Mouse (Mus musculus) midbrain, embryonic 16.5 days (tissue): ENCODE measurements at regions not wholly inside any gene's neighbourhood (a gene's known extent, or its start where the extent isn't known, plus 50 kb on each side); places are given as distances from the start of the nearest gene placed in this dataset.

Source experiments
- ATAC-seq: fragments of 200-750 bp; cut with Nextera tagmentation; 2 replicates; pipeline ENCODE4 v1.8.0; 2017; ENCODE audit warnings: moderate TSS enrichment
- H3K27ac ChIP-seq: fragments of 300-500 bp; sonication (generic); 2 replicates; pipeline ENCODE4 v1.5.1; 2014; ENCODE audit warnings: mild to moderate bottlenecking, low read length, mixed read lengths
- H3K27me3 ChIP-seq: fragments of 300-500 bp; sonication (generic); 2 replicates; pipeline ENCODE4 v1.6.1; 2014; ENCODE audit warnings: low read depth, low read length, mixed read lengths; ENCODE audit not compliant: control insufficient read depth, insufficient read depth
- H3K36me3 ChIP-seq: fragments of 300-500 bp; sonication (generic); 2 replicates; pipeline ENCODE4 v1.6.1; 2014; ENCODE audit warnings: mild to moderate bottlenecking, low read length, moderate library complexity, mixed read lengths; ENCODE audit not compliant: control insufficient read depth, insufficient read depth
- H3K4me1 ChIP-seq: fragments of 300-500 bp; sonication (generic); 2 replicates; pipeline ENCODE4 v1.6.1; 2014; ENCODE audit warnings: mild to moderate bottlenecking, low read length, mixed read lengths; ENCODE audit not compliant: control insufficient read depth, insufficient read depth
- H3K4me2 ChIP-seq: fragments of 300-500 bp; sonication (generic); 2 replicates; pipeline ENCODE4 v1.6.1; 2014; ENCODE audit warnings: mild to moderate bottlenecking, low read length, mixed read lengths
- H3K4me3 ChIP-seq: fragments of 300-500 bp; sonication (generic); 2 replicates; pipeline ENCODE4 v1.5.1; 2014; ENCODE audit warnings: low read depth, mild to moderate bottlenecking, low read length, moderate library complexity, mixed read lengths
- H3K9ac ChIP-seq: fragments of 300-500 bp; sonication (generic); 2 replicates; pipeline ENCODE4 v1.6.1; 2014; ENCODE audit warnings: low read depth, low read length, mixed read lengths
- H3K9me3 ChIP-seq: fragments of 300-500 bp; sonication (generic); replicated peaks from 2 replicates; pipeline ENCODE4 v1.6.1; 2014; ENCODE audit warnings: mild to moderate bottlenecking, low read length, mixed read lengths; ENCODE audit not compliant: control insufficient read depth, poor library complexity, severe bottlenecking
- WGBS: fragments of 180-500 bp; shearing (Covaris S2); extraction: QIAGEN DNeasy Blood & Tissue Kit; methylation state at CpG from one replicate; pipeline ENCODE4 v1.1.7; 2014; 5-methylcytosine and 5-hydroxymethylcytosine counted together

DNA sequence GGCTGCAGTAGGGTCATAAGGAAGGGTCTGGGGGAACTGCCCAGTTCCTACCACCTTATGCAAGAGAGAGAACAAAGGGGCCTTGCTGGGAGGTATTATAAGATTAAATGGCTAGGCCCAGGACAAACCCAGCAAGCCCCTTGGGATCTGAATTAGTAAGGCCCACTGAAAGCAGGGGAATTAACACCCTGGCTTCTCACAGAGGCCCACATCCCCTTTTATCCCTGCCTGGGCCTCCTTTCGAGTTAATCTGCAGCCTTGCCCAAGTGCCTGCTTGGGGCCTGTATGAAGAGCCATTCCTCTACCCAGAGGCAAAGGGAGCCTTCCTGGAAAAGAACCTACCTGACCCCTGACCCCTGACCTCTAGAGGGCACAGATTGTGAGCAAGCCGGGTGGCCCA is 98.2 kb downstream of the Vegfa start:
- ATAC-seq: no peak
- Histone ChIP-seq H3K27me3 (no peaks in the 10 kb centered on the region), H3K9me3 (no peaks in the 10 kb centered on the region), H3K9ac (no peak overlapping the region), H3K4me3 (no peak overlapping the region), H3K27ac (no peak overlapping the region), H3K36me3 (no peaks in the 10 kb centered on the region), H3K4me2 (no peak overlapping the region), H3K4me1 (0 out of 2 replicates have a peak, but pooled peaks cover 2% of the 10 kb centered on the region)
- WGBS: 11% methylated on average over 2 of the region's 2 CpGs

DNA sequence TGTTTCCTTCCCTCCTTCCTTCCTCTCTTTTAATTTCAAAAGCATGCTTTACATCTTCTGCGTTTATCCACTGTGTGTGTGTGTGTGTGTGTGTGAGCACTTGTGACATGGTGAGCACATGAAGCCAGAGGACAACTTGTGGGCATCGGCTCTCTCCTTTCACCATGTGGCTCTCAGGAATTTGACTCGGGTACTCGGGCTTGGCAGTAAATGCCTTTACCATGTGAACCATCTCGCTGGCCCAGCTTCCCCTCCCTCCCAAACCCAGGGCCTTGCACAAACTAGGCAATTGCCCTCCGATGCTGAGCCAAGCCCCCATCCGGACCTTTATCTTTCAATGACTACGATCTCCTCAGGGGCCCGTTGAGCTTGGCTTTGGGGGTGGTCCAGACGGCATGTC is 99.1 kb downstream of the Vegfa start:
- H3K4me1 ChIP-seq: 0 out of 2 replicates have a peak, but pooled peaks cover 2% of the 10 kb centered on the region
- H3K36me3 ChIP-seq: no peaks in the 10 kb centered on the region
- no peak overlapping the region for H3K4me3 ChIP-seq
- 25% methylated on average over 10 of the region's 10 CpGs for WGBS
- H3K9me3 ChIP-seq: no peaks in the 10 kb centered on the region
- H3K27ac ChIP-seq: no peak overlapping the region
- no peak for ATAC-seq
- no peak overlapping the region for H3K9ac ChIP-seq
- no peaks in the 10 kb centered on the region for H3K27me3 ChIP-seq
- H3K4me2 ChIP-seq: no peak overlapping the region

DNA sequence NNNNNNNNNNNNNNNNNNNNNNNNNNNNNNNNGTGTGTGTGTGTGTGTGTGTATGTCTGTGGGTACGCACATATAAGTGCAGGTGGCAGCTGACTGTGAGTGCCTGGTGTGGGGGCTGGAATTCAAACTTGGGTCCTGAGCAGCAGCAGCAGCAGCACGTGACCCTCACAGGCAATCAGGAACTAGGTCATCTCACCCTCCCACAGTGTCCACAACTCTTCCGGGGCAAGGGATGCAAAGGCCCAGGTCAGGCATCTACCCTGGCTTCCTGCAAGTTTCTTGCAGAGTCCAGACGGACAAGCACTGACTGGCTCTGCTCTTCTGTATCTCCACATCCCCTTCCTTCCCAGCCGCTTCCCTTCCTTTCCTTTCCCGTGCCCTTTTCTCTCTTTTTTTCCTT is 99.6 kb downstream of the Vegfa start:
- Histone ChIP-seq H3K27ac (no peak overlapping the region), H3K9me3 (no peaks in the 10 kb centered on the region), H3K36me3 (no peaks in the 10 kb centered on the region), H3K4me3 (no peak overlapping the region), H3K9ac (no peak overlapping the region), H3K27me3 (no peaks in the 10 kb centered on the region), H3K4me2 (no peak overlapping the region), H3K4me1 (0 out of 2 replicates have a peak, but pooled peaks cover 2% of the 10 kb centered on the region)
- no peak for ATAC-seq
- 59% methylated on average over 6 of the region's 6 CpGs for WGBS

DNA sequence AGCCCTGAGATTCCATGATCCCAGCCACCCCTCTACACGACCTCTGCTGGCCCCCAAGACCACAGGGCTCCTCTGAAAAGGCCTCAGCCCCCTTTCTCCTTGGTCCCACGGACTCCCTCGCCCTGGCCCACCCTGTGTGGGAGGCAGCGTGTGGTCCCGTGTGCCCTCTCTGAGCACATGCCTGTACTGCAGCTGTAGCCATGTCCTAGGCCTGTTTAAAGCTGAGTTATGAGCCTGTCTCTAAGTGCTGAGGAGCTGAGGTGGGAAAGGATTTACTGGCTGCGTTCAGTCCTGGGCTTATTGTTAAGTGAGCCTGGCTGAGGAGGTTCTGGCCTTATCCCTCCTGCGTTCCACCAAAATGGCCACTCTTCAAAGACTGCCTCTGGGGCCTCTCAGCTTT is 102.6 kb downstream of the Vegfa start:
- no peak overlapping the region for H3K27ac ChIP-seq
- no peak overlapping the region for H3K4me3 ChIP-seq
- no peaks in the 10 kb centered on the region for H3K36me3 ChIP-seq
- ATAC-seq: no peak
- no peaks in the 10 kb centered on the region for H3K9me3 ChIP-seq
- 0 out of 2 replicates have a peak, but pooled peaks cover 2% of the 10 kb centered on the region for H3K4me1 ChIP-seq
- H3K27me3 ChIP-seq: no peaks in the 10 kb centered on the region
- WGBS: 70% methylated on average over 7 of the region's 7 CpGs
- H3K4me2 ChIP-seq: no peak overlapping the region
- no peak overlapping the region for H3K9ac ChIP-seq

DNA sequence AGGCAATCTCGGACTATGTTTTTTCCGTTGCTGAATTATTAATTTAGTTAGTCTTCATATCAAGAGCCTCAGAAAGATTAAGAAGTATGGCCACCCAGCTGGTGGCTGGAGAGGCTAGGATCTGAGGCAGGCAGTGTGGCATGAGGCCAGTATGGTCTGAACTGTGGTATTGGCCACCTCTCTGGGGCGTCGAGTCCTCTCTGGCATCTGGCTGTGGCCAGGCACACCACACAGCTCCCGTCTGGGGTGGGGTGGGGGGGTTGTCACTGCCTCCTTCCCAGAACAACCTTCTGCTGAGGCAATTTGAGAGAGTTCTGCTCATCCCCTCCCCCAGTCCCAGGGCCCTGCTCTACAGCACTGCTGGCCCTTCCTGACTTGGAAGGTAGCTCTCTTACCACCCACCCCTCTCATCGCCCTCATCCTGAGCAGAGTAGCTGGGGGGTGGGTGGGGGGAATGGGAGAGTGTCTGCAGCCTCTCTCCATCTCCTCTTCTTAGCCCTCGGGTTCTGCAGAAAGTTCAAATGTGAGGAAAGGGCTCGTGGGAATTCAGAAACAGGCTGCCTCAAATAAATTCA is 103.2 kb downstream of the Vegfa start:
- H3K4me2 ChIP-seq: no peak overlapping the region
- 68% methylated on average over 8 of the region's 8 CpGs for WGBS
- ATAC-seq: no peak
- H3K27ac ChIP-seq: no peak overlapping the region
- H3K27me3 ChIP-seq: no peaks in the 10 kb centered on the region
- H3K4me3 ChIP-seq: no peak overlapping the region
- H3K36me3 ChIP-seq: no peaks in the 10 kb centered on the region
- no peaks in the 10 kb centered on the region for H3K9me3 ChIP-seq
- H3K4me1 ChIP-seq: 0 out of 2 replicates have a peak, but pooled peaks cover 2% of the 10 kb centered on the region
- H3K9ac ChIP-seq: no peak overlapping the region; the same call in 1 of the 2 replicates

DNA sequence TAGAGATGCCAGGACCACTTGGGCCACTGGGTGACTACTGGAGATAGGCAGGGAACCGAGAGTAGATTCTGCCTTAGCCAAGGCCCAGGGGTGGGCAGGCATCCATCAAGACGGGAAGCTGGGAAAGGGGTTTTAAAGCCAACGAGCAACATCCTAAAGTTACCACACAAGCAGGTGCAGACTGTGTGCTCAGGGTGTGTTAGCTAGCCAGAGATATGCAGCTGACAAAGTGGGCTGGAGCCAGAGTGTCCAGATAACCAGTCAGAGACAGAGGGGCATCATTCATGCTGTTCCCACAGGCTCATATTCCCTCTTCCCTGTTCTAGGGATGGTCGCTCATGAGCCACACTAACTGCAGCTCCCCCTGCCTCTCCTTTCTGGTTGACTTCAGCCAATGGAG is 104.2 kb downstream of the Vegfa start:
- no peaks in the 10 kb centered on the region for H3K36me3 ChIP-seq
- H3K4me3 ChIP-seq: no peak overlapping the region
- no peak overlapping the region for H3K4me2 ChIP-seq
- no peak for ATAC-seq
- 76% methylated on average over 4 of the region's 4 CpGs for WGBS
- H3K9ac ChIP-seq: no peak overlapping the region
- no peak overlapping the region for H3K27ac ChIP-seq
- H3K27me3 ChIP-seq: no peaks in the 10 kb centered on the region
- no peaks in the 10 kb centered on the region for H3K4me1 ChIP-seq
- no peaks in the 10 kb centered on the region for H3K9me3 ChIP-seq

DNA sequence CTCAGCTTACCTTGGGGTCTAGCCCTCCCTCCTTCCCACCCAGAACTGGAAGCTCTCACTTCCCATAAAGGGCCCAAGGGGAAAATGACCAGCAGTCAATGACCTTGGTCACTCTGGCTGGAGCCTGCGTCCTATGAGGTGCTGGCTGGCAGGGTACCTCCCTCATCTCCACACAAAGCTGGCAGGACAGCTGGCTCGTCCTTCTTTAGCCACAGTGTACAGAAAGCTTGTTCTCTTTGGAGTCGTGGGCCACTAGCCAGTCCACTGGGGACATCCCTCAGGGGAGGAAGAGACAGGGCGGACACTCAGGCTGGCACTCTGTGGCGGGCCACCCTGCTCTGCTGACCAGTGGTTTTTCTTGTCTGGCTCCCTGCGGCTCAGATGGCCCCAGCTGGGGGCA is 106.3 kb downstream of the Vegfa start:
- no peak for ATAC-seq
- Histone ChIP-seq H3K4me3 (no peak overlapping the region), H3K9ac (no peak overlapping the region), H3K4me2 (no peak overlapping the region), H3K27me3 (no peaks in the 10 kb centered on the region), H3K36me3 (no peaks in the 10 kb centered on the region), H3K27ac (no peak overlapping the region), H3K4me1 (no peaks in the 10 kb centered on the region), H3K9me3 (no peaks in the 10 kb centered on the region)
- WGBS: 61% methylated on average over 6 of the region's 6 CpGs

DNA sequence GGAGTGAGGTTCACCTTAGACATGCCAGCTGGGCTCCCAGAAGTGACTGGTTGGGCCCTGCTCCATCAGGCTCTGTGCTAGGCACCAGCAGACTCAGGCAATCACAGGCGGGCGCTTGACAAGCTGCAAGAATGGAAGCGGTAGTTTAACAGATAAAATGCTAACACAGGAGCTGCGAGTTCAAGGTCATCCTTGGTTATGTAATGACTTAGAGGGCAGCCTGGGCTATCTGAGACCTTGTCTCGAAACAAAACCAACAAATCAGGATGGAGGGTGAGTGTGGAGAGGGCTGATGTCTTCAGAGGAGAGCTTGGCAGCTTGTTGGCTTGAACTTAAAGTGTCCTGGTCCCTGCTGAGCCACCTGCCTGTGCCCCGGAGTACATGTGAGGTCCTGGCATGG is 107.6 kb downstream of the Vegfa start:
- H3K9ac ChIP-seq: no peak overlapping the region
- no peak overlapping the region for H3K4me3 ChIP-seq
- no peaks in the 10 kb centered on the region for H3K4me1 ChIP-seq
- H3K27me3 ChIP-seq: no peaks in the 10 kb centered on the region
- H3K4me2 ChIP-seq: no peak overlapping the region
- WGBS: 93% methylated on average over 6 of the region's 6 CpGs
- no peaks in the 10 kb centered on the region for H3K9me3 ChIP-seq
- no peak for ATAC-seq
- H3K36me3 ChIP-seq: no peaks in the 10 kb centered on the region
- H3K27ac ChIP-seq: no peak overlapping the region

DNA sequence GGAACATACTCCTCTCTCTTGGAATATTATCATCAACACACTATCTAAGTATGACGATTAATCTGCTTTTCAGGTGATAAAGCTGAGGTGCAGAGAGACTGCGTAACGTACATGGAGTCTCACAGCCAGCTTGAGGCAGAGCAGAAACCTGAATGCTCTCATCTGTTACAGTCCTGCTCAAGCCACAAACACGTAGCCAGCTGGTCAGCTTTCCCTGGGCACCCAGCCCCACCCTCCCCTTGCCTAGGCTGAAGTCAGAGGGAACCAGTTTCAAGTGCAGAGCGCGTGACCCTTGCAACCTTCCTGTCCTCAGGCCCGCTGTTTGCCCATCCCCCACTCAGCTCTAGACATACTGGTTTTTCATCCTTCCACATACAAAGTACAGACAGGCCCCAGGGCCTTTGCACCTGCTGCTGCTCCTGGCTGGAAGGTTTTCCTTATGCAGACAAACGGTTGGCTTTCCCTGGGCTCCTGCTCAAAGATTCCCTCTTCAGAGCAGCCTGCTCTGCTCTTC is 108.9 kb downstream of the Vegfa start:
- Histone ChIP-seq H3K9me3 (no peaks in the 10 kb centered on the region), H3K4me1 (no peaks in the 10 kb centered on the region), H3K27ac (no peak overlapping the region), H3K9ac (no peak overlapping the region), H3K36me3 (no peaks in the 10 kb centered on the region), H3K4me2 (no peak overlapping the region), H3K27me3 (no peaks in the 10 kb centered on the region), H3K4me3 (no peak overlapping the region)
- 81% methylated on average over 8 of the region's 8 CpGs for WGBS
- ATAC-seq: no peak
